Mouse (Mus musculus) embryonic fibroblast, embryonic 13.5 days (primary cell): Measurements from ENCODE around the gene Gm9821. TPM values are rescaled to one million over a fixed set of nuclear protein-coding genes. Genes with fewer than 3 reads are reported as not detected.
A peak's percentile ranks its signal among the peaks of the same experiment; 100 is the strongest.

ENCODE experiments used
- H3K27ac ChIP-seq: 2 replicates; pipeline ENCODE4 v1.5.1; 2012; ENCODE audit warnings: low read length, control low read depth, inconsistent platforms; ENCODE audit not compliant: insufficient read depth
- H3K4me1 ChIP-seq: 2 replicates; pipeline ENCODE4 v1.6.1; 2011; ENCODE audit warnings: low read length; ENCODE audit not compliant: control insufficient read depth, insufficient read depth
- H3K4me3 ChIP-seq: 2 replicates; pipeline ENCODE4 v1.5.1; 2011; ENCODE audit warnings: mild to moderate bottlenecking, control low read depth, low read length; ENCODE audit not compliant: insufficient read depth
- CTCF ChIP-seq: IDR thresholded peaks from 2 replicates; pipeline ENCODE4 v1.5.1; 2011; ENCODE audit warnings: mild to moderate bottlenecking, control low read depth, low read length, moderate library complexity, borderline replicate concordance; ENCODE audit not compliant: insufficient read depth
- POLR2A ChIP-seq: IDR thresholded peaks from 2 replicates; pipeline ENCODE4 v1.6.1; 2011; ENCODE audit warnings: low read depth, mild to moderate bottlenecking, control low read depth, low read length, moderate library complexity
- polyA plus RNA-seq: library from polyadenylated mRNA; stranded (reverse); fragments of >200 nt; gene quantifications from 2 replicates; pipeline ENCODE4 v1.2.4, GENCODE M21; 2011; ENCODE audit warnings: low read depth; ENCODE audit not compliant: missing spikeins, insufficient read length

Gene Gm9821
- polyA plus RNA-seq, 1 experiment = not detected

GRCm38 (mm10) chr2:91924726-91925125, 20.8 kb upstream of the Gm9821 start:
- H3K4me1 ChIP-seq = 0 out of 2 replicates have a peak, but pooled peaks cover 2% of the 10 kb centered on the region

GRCm38 (mm10) chr2:91925442-91925841, 20.1 kb upstream of the Gm9821 start:
- Histone ChIP-seq H3K4me1 (0 out of 2 replicates have a peak, but pooled peaks cover 2% of the 10 kb centered on the region), H3K4me3 (no peak overlapping the region), H3K27ac (no peak overlapping the region)
- TF ChIP-seq POLR2A (no peak), CTCF (no peak)

More at GRCm38 (mm10) chr2:91924726-91925125, 20.8 kb upstream of the Gm9821 start:
- H3K4me3 ChIP-seq = no peak overlapping the region
- no peak overlapping the region for H3K27ac ChIP-seq
- TF ChIP-seq POLR2A (no peak), CTCF (no peak)

DNA sequence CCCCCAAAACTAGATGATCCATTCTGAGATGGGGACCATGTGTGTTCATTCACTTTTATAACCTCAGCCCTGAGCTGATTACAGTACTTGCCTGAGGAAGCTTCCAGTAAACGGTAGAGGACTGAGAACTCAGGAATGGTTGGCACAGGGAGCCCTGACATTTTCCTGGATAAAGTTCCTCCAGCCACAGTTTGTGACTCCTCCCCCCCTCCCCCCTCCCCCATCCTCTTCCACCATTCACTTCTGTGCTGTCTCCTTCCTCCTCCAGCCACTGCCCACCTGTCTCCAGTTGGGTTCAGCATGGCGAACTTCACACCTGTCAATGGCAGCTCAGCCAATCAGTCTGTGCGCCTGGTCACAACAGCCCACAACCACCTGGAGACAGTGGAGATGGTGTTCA, 18.6 kb upstream of the Gm9821 start, which contains the start of gene Chrm4:
TSS of gene Chrm4 (plus strand) at position 301 of the 400 bp plus-strand sequence.
- Histone ChIP-seq H3K4me3 (no peak within 1 kb of the TSS), H3K4me1 (0 out of 2 replicates have a peak, but pooled peaks cover 2% of the 10 kb centered on the region), H3K27ac (no peak within 1 kb of the TSS)
- no peak for TF ChIP-seq POLR2A
- TF ChIP-seq CTCF = no peak

DNA sequence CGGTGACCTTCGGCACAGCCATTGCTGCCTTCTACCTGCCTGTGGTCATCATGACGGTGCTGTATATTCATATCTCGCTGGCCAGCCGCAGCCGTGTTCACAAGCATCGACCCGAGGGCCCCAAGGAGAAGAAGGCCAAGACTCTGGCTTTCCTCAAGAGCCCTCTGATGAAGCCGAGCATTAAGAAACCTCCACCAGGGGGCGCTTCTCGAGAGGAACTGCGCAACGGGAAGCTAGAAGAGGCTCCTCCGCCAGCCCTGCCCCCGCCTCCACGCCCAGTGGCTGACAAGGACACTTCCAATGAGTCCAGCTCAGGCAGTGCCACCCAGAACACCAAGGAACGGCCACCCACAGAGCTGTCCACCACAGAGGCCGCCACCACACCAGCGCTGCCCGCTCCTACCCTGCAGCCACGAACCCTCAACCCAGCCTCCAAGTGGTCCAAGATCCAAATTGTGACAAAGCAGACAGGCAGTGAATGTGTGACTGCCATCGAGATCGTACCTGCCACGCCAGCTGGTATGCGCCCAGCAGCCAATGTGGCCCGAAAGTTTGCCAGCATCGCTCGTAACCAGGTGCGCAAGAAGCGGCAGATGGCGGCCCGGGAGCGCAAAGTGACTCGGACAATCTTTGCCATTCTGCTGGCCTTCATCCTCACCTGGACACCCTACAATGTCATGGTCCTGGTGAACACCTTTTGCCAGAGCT, 17.5 kb upstream of the Gm9821 start:
- 0 out of 2 replicates have a peak, but pooled peaks cover 2% of the 10 kb centered on the region for H3K4me1 ChIP-seq
- no peak overlapping the region for H3K27ac ChIP-seq
- no peak overlapping the region for H3K4me3 ChIP-seq
- no peak for TF ChIP-seq POLR2A
- no peak for TF ChIP-seq CTCF

DNA sequence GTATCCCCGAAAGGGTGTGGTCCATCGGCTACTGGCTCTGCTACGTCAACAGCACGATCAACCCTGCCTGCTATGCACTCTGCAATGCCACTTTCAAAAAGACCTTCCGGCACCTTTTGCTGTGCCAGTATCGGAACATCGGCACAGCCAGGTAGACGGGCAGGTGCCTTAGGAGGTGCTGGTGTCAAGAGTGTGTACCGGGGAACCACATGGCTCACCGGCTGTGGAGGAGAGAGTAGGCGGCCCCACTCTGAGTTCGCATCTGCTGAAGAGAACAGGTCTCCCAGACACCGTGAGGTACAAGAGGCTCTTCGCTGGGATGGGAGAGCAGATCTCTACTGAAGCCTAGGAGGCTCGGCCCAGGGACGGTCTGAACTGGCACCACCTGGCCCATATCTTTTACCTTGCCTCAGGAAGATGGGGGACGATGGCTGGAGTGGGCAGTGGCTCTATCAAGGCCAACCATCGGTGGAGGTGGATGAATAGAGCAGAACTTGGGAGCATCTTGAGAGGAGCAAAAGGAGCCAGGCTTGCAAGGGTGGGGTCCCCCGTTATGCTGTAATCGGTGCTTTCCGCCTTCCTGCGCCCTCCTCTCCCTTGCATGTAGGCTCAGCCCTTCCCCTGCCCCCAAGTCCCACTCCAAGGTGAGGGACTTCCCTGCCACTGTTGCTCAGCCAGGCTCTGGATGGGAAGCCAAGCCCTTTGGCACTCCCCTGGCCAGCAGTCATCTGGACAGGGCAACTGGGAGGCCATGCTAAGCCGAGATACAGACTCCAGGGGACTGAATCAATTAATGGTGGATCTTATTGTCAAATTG, 16.8 kb upstream of the Gm9821 start:
- Histone ChIP-seq H3K4me1 (0 out of 2 replicates have a peak, but pooled peaks cover under 1% of the 10 kb centered on the region), H3K27ac (no peak overlapping the region), H3K4me3 (no peak overlapping the region)
- no peak for TF ChIP-seq POLR2A
- TF ChIP-seq CTCF = no peak

- no peak for TF ChIP-seq POLR2A
- no peak for TF ChIP-seq CTCF
- Histone ChIP-seq H3K4me1 (no peaks in the 10 kb centered on the region), H3K27ac (no peak overlapping the region), H3K4me3 (no peak overlapping the region)
Observed at GRCm38 (mm10) chr2:91929455-91929854, 16.0 kb upstream of the Gm9821 start.

- H3K27ac ChIP-seq = no peak overlapping the region
- no peak overlapping the region for H3K4me3 ChIP-seq
- TF ChIP-seq POLR2A (no peak), CTCF (peak; percentile 58; the same call in 1 of the 2 replicates)
- H3K4me1 ChIP-seq = no peaks in the 10 kb centered on the region
Observed at GRCm38 (mm10) chr2:91929936-91930335, 15.6 kb upstream of the Gm9821 start.

GRCm38 (mm10) chr2:91930761-91931291, 14.7 kb upstream of the Gm9821 start:
- no peaks in the 10 kb centered on the region for H3K4me1 ChIP-seq
- no peak for TF ChIP-seq POLR2A
- no peak for TF ChIP-seq CTCF
- peak overlapping the region; percentile 11 for H3K4me3 ChIP-seq
- H3K27ac ChIP-seq = no peak overlapping the region

DNA sequence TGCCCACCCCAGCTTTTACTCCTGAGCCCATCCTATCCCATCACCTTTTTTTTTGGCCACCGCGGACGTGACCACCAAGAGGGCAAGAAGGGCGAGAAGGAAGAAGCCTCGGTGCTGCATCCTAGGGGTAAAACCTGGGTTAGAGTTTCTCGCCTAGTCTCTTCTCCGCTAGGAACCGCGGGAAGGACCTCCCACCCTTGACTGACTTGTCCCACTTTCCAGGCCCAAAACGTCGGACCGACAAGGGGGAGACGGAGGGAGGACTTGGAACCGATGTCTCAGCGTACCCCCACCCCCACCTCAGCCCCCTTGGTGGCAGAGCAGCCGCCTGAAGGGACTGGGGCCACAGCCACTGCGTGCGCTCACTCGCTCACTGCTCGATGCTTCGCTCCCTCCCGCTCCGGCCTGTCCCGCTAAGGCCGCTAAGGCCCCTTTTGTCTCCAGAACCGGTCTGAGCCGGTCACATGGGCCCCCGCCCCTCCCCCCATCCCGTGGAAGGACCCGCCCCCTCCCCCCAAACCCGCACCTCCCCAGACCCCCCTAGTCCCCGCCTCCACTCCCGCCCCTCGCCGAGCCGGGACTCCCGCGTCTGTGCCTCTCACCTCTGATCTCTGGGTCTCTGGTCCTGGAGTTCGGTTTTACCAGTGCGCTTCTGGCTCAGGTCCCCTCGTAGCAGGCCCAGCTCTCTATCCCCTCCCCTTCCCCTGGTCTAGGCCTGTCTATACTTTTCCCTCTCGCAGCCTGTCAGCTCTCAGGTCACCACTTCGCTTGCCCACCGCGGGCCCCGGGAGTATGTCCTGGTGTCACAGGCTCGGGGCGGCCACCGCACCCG, 14.0 kb upstream of the Gm9821 start:
- Histone ChIP-seq H3K4me1 (no peaks in the 10 kb centered on the region), H3K27ac (no peak overlapping the region), H3K4me3 (peak overlapping the region; percentile 11)
- TF ChIP-seq POLR2A (peak; percentile 72), CTCF (no peak)
